Mouse (Mus musculus) forebrain, embryonic 13.5 days (tissue): ENCODE measurements around the gene Atp2b4. TPM values are rescaled to one million over a fixed set of nuclear protein-coding genes. Genes with fewer than 3 reads are reported as not detected.

ENCODE experiments used
- ATAC-seq: fragments of 200-750 bp; cut with Nextera tagmentation; 2 replicates; pipeline ENCODE4 v1.8.0; 2017
- H3K27ac ChIP-seq: fragments of 300-500 bp; sonication (generic); 2 replicates; pipeline ENCODE4 v1.5.1; 2015; ENCODE audit warnings: inconsistent platforms, mild to moderate bottlenecking, moderate library complexity
- H3K27me3 ChIP-seq: fragments of 300-500 bp; sonication (generic); 2 replicates; pipeline ENCODE4 v1.6.1; 2015; ENCODE audit warnings: mild to moderate bottlenecking, inconsistent platforms
- H3K36me3 ChIP-seq: fragments of 300-500 bp; sonication (generic); 2 replicates; pipeline ENCODE4 v1.6.1; 2015; ENCODE audit warnings: mild to moderate bottlenecking, inconsistent platforms; ENCODE audit not compliant: poor library complexity, severe bottlenecking
- H3K4me1 ChIP-seq: fragments of 300-500 bp; sonication (generic); 2 replicates; pipeline ENCODE4 v1.6.1; 2015; ENCODE audit warnings: inconsistent platforms
- H3K4me2 ChIP-seq: fragments of 300-500 bp; sonication (generic); 2 replicates; pipeline ENCODE4 v1.6.1; 2015; ENCODE audit warnings: inconsistent platforms, mild to moderate bottlenecking, moderate library complexity
- H3K4me3 ChIP-seq: fragments of 300-500 bp; sonication (generic); 2 replicates; pipeline ENCODE4 v1.5.1; 2015; ENCODE audit warnings: mild to moderate bottlenecking, inconsistent platforms
- H3K9ac ChIP-seq: fragments of 300-500 bp; sonication (generic); 2 replicates; pipeline ENCODE4 v1.6.1; 2015; ENCODE audit warnings: mild to moderate bottlenecking, inconsistent platforms
- H3K9me3 ChIP-seq: fragments of 300-500 bp; sonication (generic); replicated peaks from 2 replicates; pipeline ENCODE4 v1.6.1; 2016; ENCODE audit warnings: inconsistent platforms
- WGBS: fragments of 180-500 bp; shearing (Covaris S2); methylation state at CpG from one replicate; pipeline ENCODE4 v1.1.7; 2015; 5-methylcytosine and 5-hydroxymethylcytosine counted together
- polyA plus RNA-seq: library from polyadenylated mRNA; unstranded; fragments of >200 nt; fragmentation: Nextera tagmentation; extraction: Ambion mirVana; gene quantifications from 2 replicates; pipeline ENCODE4 v1.2.1, GENCODE M21; 2015

The Atp2b4 gene
- polyA plus RNA-seq, 1 experiment from 2014 or later: 6.7 TPM

DNA sequence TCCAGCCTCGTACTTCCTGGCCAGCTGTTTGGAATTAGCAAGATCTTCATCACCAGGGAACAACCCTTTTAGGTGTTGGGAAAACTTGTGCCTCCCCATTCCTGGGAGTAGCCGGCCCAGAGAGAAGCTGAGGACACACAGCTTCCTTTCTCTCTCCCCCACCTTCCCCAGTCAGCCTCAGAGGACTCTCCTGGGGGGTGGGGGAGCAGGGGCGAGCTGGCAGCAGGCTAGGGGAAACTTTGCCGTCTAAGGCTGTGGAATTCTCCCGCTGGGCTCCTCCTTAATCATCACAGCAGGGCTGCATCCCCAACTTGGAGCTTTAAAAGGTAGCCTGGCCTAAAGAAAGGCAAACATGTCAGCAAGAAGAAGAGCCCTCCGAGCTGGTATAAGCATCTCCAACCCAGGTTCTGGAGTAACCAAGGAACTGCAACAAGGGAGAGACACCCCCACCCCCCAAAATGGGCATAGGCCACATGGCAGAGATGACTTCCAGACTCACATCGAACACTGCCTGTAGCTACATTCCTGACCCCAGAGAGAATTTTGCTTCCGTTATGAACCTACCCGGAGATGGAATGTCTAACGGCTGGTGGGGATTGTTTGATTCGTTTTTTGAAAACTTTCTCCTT, 33.8 kb downstream of the Atp2b4 start:
- H3K4me2 ChIP-seq: no peak overlapping the region
- H3K4me1 ChIP-seq: peaks cover 9% of the 10 kb centered on the region
- no peak overlapping the region for H3K4me3 ChIP-seq
- 22% methylated on average over 11 of the region's 11 CpGs for WGBS
- no peak overlapping the region for H3K27ac ChIP-seq
- peaks cover 5% of the 10 kb centered on the region; the same call in 1 of the 2 replicates for H3K27me3 ChIP-seq
- ATAC-seq: no peak
- no peak overlapping the region for H3K9ac ChIP-seq
- H3K9me3 ChIP-seq: no peaks in the 10 kb centered on the region
- no peaks in the 10 kb centered on the region for H3K36me3 ChIP-seq

- no peaks in the 10 kb centered on the region for H3K36me3 ChIP-seq
- ATAC-seq: no peak
- no peaks in the 10 kb centered on the region for H3K9me3 ChIP-seq
- H3K4me1 ChIP-seq: peaks cover 9% of the 10 kb centered on the region
- H3K9ac ChIP-seq: no peak overlapping the region
- H3K4me3 ChIP-seq: no peak overlapping the region
- H3K27ac ChIP-seq: no peak overlapping the region
- H3K27me3 ChIP-seq: peaks cover 5% of the 10 kb centered on the region; the same call in 1 of the 2 replicates
- WGBS: 72% methylated on average over 4 of the region's 4 CpGs
- no peak overlapping the region for H3K4me2 ChIP-seq
Observed at GRCm38 (mm10) chr1:133765376-133765775, 35.5 kb downstream of the Atp2b4 start.

DNA sequence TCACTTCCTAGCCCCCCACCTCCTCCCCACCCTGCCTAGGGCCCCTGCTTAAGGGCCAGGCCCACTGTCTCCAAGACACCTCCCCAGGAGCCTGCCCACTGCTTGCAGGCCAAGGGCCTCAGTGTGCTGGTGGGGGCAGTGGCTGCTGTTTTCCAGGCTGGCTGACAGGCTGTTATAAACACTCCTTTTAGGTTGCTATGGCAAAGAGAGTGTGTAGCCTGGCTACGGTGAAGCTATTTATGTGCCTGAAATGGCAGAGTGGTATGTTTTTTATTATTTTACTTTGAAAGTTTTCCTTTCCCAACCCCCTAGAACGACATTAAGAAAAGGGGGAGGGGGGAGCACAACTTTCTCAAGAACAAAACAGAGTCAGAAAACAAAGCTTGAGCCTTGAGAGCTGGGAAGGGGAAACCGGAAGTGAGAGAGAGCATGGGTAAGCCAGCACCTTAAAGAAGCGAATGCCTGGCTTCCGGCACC, 37.9 kb downstream of the Atp2b4 start:
- H3K4me1 ChIP-seq: peaks cover 9% of the 10 kb centered on the region
- H3K9me3 ChIP-seq: no peaks in the 10 kb centered on the region
- no peak overlapping the region for H3K4me3 ChIP-seq
- H3K36me3 ChIP-seq: no peaks in the 10 kb centered on the region
- H3K27me3 ChIP-seq: peaks cover 5% of the 10 kb centered on the region; the same call in 1 of the 2 replicates
- no peak overlapping the region for H3K9ac ChIP-seq
- H3K4me2 ChIP-seq: no peak overlapping the region
- peak overlapping the region; percentile 4; the same call in 1 of the 2 replicates for H3K27ac ChIP-seq
- no peak for ATAC-seq
- 35% methylated on average over 5 of the region's 5 CpGs for WGBS

- H3K9ac ChIP-seq: no peak overlapping the region
- 88% methylated on average over 5 of the region's 5 CpGs for WGBS
- no peak overlapping the region for H3K4me3 ChIP-seq
- H3K4me1 ChIP-seq: peaks cover 5% of the 10 kb centered on the region
- peaks cover 3% of the 10 kb centered on the region; the same call in 1 of the 2 replicates for H3K27me3 ChIP-seq
- no peaks in the 10 kb centered on the region for H3K9me3 ChIP-seq
- no peak overlapping the region for H3K27ac ChIP-seq
- H3K36me3 ChIP-seq: no peaks in the 10 kb centered on the region
- ATAC-seq: no peak
- no peak overlapping the region for H3K4me2 ChIP-seq
Observed at GRCm38 (mm10) chr1:133761278-133761677, 39.6 kb downstream of the Atp2b4 start.

- no peaks in the 10 kb centered on the region for H3K27me3 ChIP-seq
- no peak overlapping the region for H3K4me2 ChIP-seq
- 0 out of 2 replicates have a peak, but pooled peaks cover 2% of the 10 kb centered on the region for H3K4me1 ChIP-seq
- no peak overlapping the region for H3K4me3 ChIP-seq
- H3K36me3 ChIP-seq: no peaks in the 10 kb centered on the region
- no peak for ATAC-seq
- no peaks in the 10 kb centered on the region for H3K9me3 ChIP-seq
- H3K27ac ChIP-seq: no peak overlapping the region
- WGBS: 78% methylated on average over 4 of the region's 4 CpGs
- no peak overlapping the region for H3K9ac ChIP-seq
Observed at GRCm38 (mm10) chr1:133754317-133754868, 46.4 kb downstream of the Atp2b4 start.

DNA sequence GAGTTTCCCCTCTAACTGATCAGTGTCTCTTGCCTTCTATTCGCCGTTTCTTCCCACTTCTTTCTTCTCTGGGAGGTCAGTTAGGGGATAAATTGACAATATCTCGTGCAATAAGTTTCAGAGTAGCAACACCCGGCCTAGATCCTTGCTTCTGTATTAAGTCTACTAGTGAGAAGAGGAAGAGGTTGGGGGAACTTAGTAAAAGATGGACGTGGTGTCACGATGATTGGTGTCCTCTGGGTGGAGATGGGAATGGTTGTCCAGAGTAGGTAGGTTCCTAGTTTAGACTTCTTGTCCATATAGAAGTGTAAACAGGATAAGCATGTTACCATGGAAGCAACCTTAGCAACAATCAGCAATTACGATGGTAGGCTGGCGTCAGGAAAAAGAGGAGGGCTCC, 47.5 kb downstream of the Atp2b4 start:
- H3K9ac ChIP-seq: no peak overlapping the region
- no peaks in the 10 kb centered on the region for H3K36me3 ChIP-seq
- H3K4me1 ChIP-seq: 0 out of 2 replicates have a peak, but pooled peaks cover 2% of the 10 kb centered on the region
- WGBS: 81% methylated on average over 8 of the region's 8 CpGs
- no peak overlapping the region for H3K4me3 ChIP-seq
- no peak for ATAC-seq
- no peak overlapping the region for H3K27ac ChIP-seq
- H3K4me2 ChIP-seq: no peak overlapping the region
- H3K27me3 ChIP-seq: no peaks in the 10 kb centered on the region
- H3K9me3 ChIP-seq: no peaks in the 10 kb centered on the region

DNA sequence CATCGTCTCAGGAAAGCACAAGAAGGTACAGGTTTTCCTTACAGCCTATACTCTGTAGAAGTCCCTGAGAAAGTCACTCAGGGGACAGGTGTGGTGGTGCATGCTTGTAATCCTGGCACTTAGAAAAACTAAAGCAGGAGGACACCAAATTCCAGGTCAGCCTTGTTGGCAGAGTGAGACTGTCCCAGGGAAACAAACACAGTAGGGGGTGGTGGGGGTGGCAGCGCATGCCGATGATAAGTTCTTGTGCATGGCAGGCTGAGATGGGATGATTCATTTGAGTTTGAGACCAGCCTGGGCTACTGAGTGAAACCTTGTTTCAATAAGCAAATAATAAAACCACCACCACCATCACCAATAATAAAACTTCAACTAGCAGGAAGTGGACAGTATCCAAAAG, 49.2 kb downstream of the Atp2b4 start:
- Histone ChIP-seq H3K9ac (no peak overlapping the region), H3K27me3 (no peaks in the 10 kb centered on the region), H3K4me2 (no peak overlapping the region), H3K27ac (no peak overlapping the region), H3K4me3 (no peak overlapping the region), H3K36me3 (no peaks in the 10 kb centered on the region), H3K4me1 (0 out of 2 replicates have a peak, but pooled peaks cover 2% of the 10 kb centered on the region), H3K9me3 (no peaks in the 10 kb centered on the region)
- WGBS: 87% methylated on average over 3 of the region's 3 CpGs
- ATAC-seq: no peak

DNA sequence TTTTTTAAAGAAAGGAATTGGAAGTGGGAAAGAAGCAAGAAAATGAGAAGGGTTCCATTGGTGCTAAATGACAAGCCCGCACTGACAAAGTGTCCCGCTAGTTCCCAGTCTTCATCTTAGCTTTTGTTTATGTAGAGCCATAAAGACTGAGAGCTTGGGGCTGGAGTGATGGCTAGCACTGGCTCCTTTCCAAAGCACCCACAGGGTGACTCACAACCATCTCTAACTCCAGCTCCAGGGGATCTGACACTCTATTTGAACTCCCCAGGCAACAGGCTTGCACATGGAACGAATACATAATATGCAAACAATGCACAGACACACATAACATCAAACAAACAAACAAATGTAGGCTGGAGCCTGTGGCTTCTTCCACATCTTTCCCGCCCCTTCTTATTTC, 50.9 kb downstream of the Atp2b4 start:
- Histone ChIP-seq H3K4me2 (no peak overlapping the region), H3K9ac (no peak overlapping the region), H3K9me3 (no peaks in the 10 kb centered on the region), H3K27ac (no peak overlapping the region), H3K4me3 (no peak overlapping the region), H3K36me3 (no peaks in the 10 kb centered on the region), H3K27me3 (no peaks in the 10 kb centered on the region), H3K4me1 (peaks cover 7% of the 10 kb centered on the region)
- no peak for ATAC-seq
- 90% methylated on average over 4 of the region's 4 CpGs for WGBS

- Histone ChIP-seq H3K9me3 (no peaks in the 10 kb centered on the region), H3K36me3 (no peaks in the 10 kb centered on the region), H3K4me1 (peaks cover 26% of the 10 kb centered on the region), H3K9ac (no peak overlapping the region), H3K4me3 (no peak overlapping the region), H3K4me2 (no peak overlapping the region), H3K27ac (peak overlapping the region; percentile 5; the same call in 1 of the 2 replicates), H3K27me3 (no peaks in the 10 kb centered on the region)
- WGBS: 61% methylated on average over 9 of the region's 9 CpGs
- ATAC-seq: no peak
Observed at GRCm38 (mm10) chr1:133745078-133745495, 55.8 kb downstream of the Atp2b4 start.

GRCm38 (mm10) chr1:133744609-133745008, 56.2 kb downstream of the Atp2b4 start:
- Histone ChIP-seq H3K9me3 (no peaks in the 10 kb centered on the region), H3K27ac (peak overlapping the region; percentile 5; the same call in 1 of the 2 replicates), H3K36me3 (no peaks in the 10 kb centered on the region), H3K4me1 (peaks cover 24% of the 10 kb centered on the region), H3K4me2 (no peak overlapping the region), H3K27me3 (no peaks in the 10 kb centered on the region), H3K9ac (no peak overlapping the region), H3K4me3 (no peak overlapping the region)
- WGBS: 53% methylated on average over 4 of the region's 4 CpGs
- ATAC-seq: no peak

DNA sequence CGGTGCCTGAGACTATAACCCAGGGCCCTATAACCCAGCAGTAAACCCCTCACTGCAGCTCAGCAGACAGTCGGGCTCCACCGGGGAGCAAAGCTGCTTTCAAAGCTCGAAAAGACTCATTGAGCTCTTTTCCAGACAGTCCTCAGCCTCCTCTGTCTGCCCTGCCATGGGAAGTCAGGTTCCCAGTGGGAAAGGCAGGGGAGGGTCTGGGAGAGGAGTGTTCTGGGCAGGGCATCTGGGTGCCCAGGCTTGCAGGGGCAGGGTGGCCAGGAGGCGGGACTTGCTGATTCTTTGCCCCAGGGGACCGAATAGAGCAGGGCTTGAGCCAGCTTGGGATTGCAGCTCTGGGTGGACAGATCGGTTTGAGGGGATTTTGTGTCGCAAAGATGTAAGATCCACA, 58.3 kb downstream of the Atp2b4 start:
- no peak overlapping the region for H3K4me3 ChIP-seq
- H3K4me1 ChIP-seq: peaks cover 24% of the 10 kb centered on the region
- no peaks in the 10 kb centered on the region for H3K9me3 ChIP-seq
- no peaks in the 10 kb centered on the region for H3K27me3 ChIP-seq
- 23% methylated on average over 8 of the region's 8 CpGs for WGBS
- no peak overlapping the region for H3K4me2 ChIP-seq
- ATAC-seq: peak; percentile 21; the same call in 1 of the 2 replicates
- H3K36me3 ChIP-seq: no peaks in the 10 kb centered on the region
- peak overlapping the region; percentile 21; the same call in 1 of the 2 replicates for H3K9ac ChIP-seq
- no peak overlapping the region for H3K27ac ChIP-seq

DNA sequence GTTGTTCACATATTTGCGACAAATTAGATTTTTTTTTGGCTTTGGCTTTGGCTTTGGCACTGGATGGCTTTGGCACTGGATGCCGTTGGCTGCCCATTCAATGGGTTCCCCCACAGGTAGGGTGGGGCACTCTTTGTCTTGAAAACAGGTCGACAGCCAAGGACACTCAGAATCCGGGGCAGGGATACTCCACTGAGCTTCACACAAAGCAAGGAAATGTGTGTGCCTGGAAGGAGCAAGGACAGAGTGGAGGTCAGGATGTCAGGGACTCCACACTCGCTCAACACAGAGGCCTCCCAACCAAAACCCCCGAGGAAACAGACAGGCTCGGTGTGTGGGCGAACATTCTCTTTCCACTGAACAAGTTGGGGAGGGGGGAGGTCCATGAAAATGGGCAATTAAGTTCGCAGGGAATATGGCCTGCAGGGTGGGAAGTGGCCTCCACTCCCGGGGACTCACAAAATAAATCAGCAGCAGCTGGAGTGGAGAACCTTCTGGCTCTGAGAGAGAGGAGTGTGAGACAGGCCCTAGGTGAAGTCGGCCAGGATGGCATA, 58.9 kb downstream of the Atp2b4 start:
- H3K27ac ChIP-seq: no peak overlapping the region
- H3K9ac ChIP-seq: peak overlapping the region; percentile 21; the same call in 1 of the 2 replicates

More for the DNA sequence above, 58.9 kb downstream of the Atp2b4 start:
- 0 out of 2 replicates have a peak, but pooled peaks have one; percentile 6 for ATAC-seq
- H3K4me1 ChIP-seq: peaks cover 24% of the 10 kb centered on the region
- no peaks in the 10 kb centered on the region for H3K36me3 ChIP-seq
- H3K4me2 ChIP-seq: no peak overlapping the region
- H3K9me3 ChIP-seq: no peaks in the 10 kb centered on the region
- WGBS: 51% methylated on average over 11 of the region's 11 CpGs
- H3K4me3 ChIP-seq: no peak overlapping the region
- H3K27me3 ChIP-seq: no peaks in the 10 kb centered on the region
